ENCODE assay signal across 8 mouse cellular contexts in the genomic region with DNA sequence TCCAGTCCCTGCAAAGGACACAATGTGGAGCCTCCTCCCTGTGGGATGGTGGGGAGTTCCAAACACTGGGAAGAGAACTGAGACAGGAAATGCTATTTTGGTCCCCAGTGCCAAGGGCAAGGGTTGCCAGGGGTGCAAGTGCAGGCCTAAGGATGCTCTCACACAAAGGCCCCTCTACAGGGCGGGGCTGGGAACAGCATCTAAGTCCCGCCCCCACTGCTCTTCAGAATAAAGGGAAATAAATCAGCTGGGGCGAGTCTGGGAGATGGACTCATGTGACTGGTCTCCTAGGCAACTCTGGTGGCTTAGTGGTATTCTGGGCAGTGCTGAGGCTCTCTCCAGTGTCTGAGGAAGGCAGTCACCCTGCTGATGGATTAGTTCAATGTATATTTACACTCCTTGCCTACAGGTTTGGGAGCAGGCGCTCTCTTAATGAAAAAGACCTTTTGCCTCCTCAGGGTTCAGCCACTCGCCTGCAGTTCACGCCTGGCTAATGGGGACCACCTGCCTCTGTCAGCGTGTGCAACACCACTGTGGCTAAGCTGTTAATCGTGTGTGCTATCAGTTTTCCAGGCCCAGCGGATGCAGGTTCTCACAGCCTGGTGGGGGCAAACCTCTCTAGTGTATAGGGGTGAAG. TPM values are rescaled to one million over a fixed set of nuclear protein-coding genes. Genes with fewer than 3 reads are reported as not detected.
DNase-seq lines count a peak whose midpoint lies in the region; ATAC-seq and TF ChIP-seq lines count a peak whose summit lies in the region.

No protein-coding gene starts in this region.

- no peaks in the 10 kb centered on the region for H3K9me3 ChIP-seq in forebrain, embryonic 12.5 days
- no peaks in the 10 kb centered on the region for H3K9me3 ChIP-seq in lung, embryonic 14.5 days (ENCODE audit: low read depth, low read length)

- H3K27ac ChIP-seq in forebrain, embryonic 12.5 days = peak overlapping the region; percentile 94
- peak overlapping the region; percentile 42; the same call in 1 of the 2 replicates for H3K27ac ChIP-seq in lung, embryonic 14.5 days (ENCODE audit: low read depth)
- peak overlapping the region; percentile 96 for H3K27ac ChIP-seq in olfactory bulb, adult 2 months (ENCODE audit: insufficient read depth, low read depth, low read length)

- peak; percentile 81 for DNase-seq in 3T3-L1 (ENCODE audit: low read depth, low spot score)
- peak; percentile 46 for DNase-seq in adrenal gland, adult 8-10 months
- peak; percentile 55 for DNase-seq in heart, postnatal 4 days
- peak; percentile 62 to 82 for DNase-seq in layer of hippocampus, adult 18-20 months (ENCODE audit: low spot score in 2 of 2)
- peak; percentile 81 for DNase-seq in lung, embryonic 14.5 days
- no peak for DNase-seq in thymus, postnatal 4 days

- no peak overlapping the region for H3K4me3 ChIP-seq in forebrain, embryonic 12.5 days (replicated peaks)
- H3K4me3 ChIP-seq in lung, embryonic 14.5 days (ENCODE audit: low read depth, low read length) = no peak overlapping the region
- H3K4me3 ChIP-seq in olfactory bulb, adult 2 months (ENCODE audit: insufficient read depth, low read depth, low read length) = no peak overlapping the region

- WGBS in forebrain, embryonic 12.5 days = 5% methylated on average over 9 of the region's 9 CpGs
- WGBS in lung, embryonic 14.5 days = 15% methylated on average over 9 of the region's 9 CpGs
- WGBS in olfactory bulb, adult 2 months = 10% methylated on average over 9 of the region's 9 CpGs

- no peak for TF ChIP-seq CTCF in lung, embryonic 14.5 days (IDR thresholded peaks at IDR 0.05; ENCODE audit: low read depth)
- TF ChIP-seq CTCF in olfactory bulb, adult 2 months (IDR thresholded peaks at IDR 0.05; ENCODE audit: insufficient read depth, low read depth, low read length) = no peak

- peak overlapping the region; percentile 29 for H3K4me2 ChIP-seq in forebrain, embryonic 12.5 days
- H3K4me2 ChIP-seq in lung, embryonic 14.5 days = peak overlapping the region; percentile 1; the same call in 1 of the 2 replicates

- no peak for TF ChIP-seq POLR2A in olfactory bulb, adult 2 months (IDR thresholded peaks at IDR 0.05; ENCODE audit: insufficient read depth, low read depth, low read length)

- H3K9ac ChIP-seq in forebrain, embryonic 12.5 days = peak overlapping the region; percentile 45
- no peak overlapping the region for H3K9ac ChIP-seq in lung, embryonic 14.5 days

- ATAC-seq in forebrain, embryonic 12.5 days (ENCODE audit: low FRiP score) = peak; percentile 93
- ATAC-seq in lung, embryonic 14.5 days (ENCODE audit: insufficient read depth) = peak; percentile 73

- peaks cover 42% of the 10 kb centered on the region for H3K36me3 ChIP-seq in forebrain, embryonic 12.5 days (replicated peaks)
- H3K36me3 ChIP-seq in lung, embryonic 14.5 days (ENCODE audit: insufficient read depth) = peaks cover 42% of the 10 kb centered on the region

- H3K27me3 ChIP-seq in forebrain, embryonic 12.5 days = peaks cover 36% of the 10 kb centered on the region
- H3K27me3 ChIP-seq in lung, embryonic 14.5 days (ENCODE audit: insufficient read depth, low read length) = no peaks in the 10 kb centered on the region

- peaks cover 71% of the 10 kb centered on the region for H3K4me1 ChIP-seq in forebrain, embryonic 12.5 days
- H3K4me1 ChIP-seq in lung, embryonic 14.5 days (ENCODE audit: insufficient read depth) = peaks cover 34% of the 10 kb centered on the region
- peaks cover 64% of the 10 kb centered on the region for H3K4me1 ChIP-seq in olfactory bulb, adult 2 months (ENCODE audit: control insufficient read depth, insufficient read depth, low read length)

RNA-seq across cellular contexts. Expression of gene Elmo2, which starts 9.3 kb away (rescaled TPM):
- 10 to 100 TPM; 22.8 to 36.2 (median 31.4) TPM for total RNA-seq in adrenal gland, adult 8-10 months (2022)
- 94.6 and 99.7 TPM in 2 replicates for polyA plus RNA-seq in forebrain, embryonic 12.5 days (2016; fragmentation: Nextera tagmentation; extraction: Ambion mirVana)
- total RNA-seq in heart, postnatal 4 days (2021) = 10 to 100 TPM; 29.5 to 35.5 TPM
- total RNA-seq in layer of hippocampus, adult 18-20 months (2021) = 100 to 1,000 TPM; 174 to 179 TPM
- 79.2 and 82.2 TPM in 2 replicates for polyA plus RNA-seq in lung, embryonic 14.5 days (2014; fragmentation: Nextera tagmentation; extraction: Ambion mirVana)
- 231 TPM in 1 of 2 replicates, not detected in the other for polyA plus RNA-seq in olfactory bulb, adult 2 months (2012; ENCODE audit: insufficient read depth, insufficient read length, low replicate concordance, missing spikeins)

RNA-seq across cellular contexts. Expression of gene Slc35c2, which starts 29.3 kb away (rescaled TPM):
- total RNA-seq in adrenal gland, adult 8-10 months (2022) = 10 to 100 TPM; 56.7 to 62.1 (median 58.3) TPM
- polyA plus RNA-seq in forebrain, embryonic 12.5 days (2016; fragmentation: Nextera tagmentation; extraction: Ambion mirVana) = 57.9 and 62.4 TPM in 2 replicates
- total RNA-seq in heart, postnatal 4 days (2021) = 10 to 100 TPM; 18.9 to 20.6 TPM
- 100 to 1,000 TPM in 1 of 2 experiments, 10 to 100 TPM in 1; 96.3 to 101 TPM for total RNA-seq in layer of hippocampus, adult 18-20 months (2021)
- polyA plus RNA-seq in lung, embryonic 14.5 days (2014; fragmentation: Nextera tagmentation; extraction: Ambion mirVana) = 51.9 and 52.3 TPM in 2 replicates
- not detected in 2 replicates for polyA plus RNA-seq in olfactory bulb, adult 2 months (2012; ENCODE audit: insufficient read depth, insufficient read length, low replicate concordance, missing spikeins)

RNA-seq across cellular contexts. Expression of gene Zfp663, which starts 51.6 kb away (rescaled TPM):
- not detected for total RNA-seq in adrenal gland, adult 8-10 months (2022)
- 6.8 and 6.9 TPM in 2 replicates for polyA plus RNA-seq in forebrain, embryonic 12.5 days (2016; fragmentation: Nextera tagmentation; extraction: Ambion mirVana)
- not detected for total RNA-seq in heart, postnatal 4 days (2021)
- total RNA-seq in layer of hippocampus, adult 18-20 months (2021) = under 1 TPM in 1 of 2 experiments, not detected in 1; 0.10 TPM
- polyA plus RNA-seq in lung, embryonic 14.5 days (2014; fragmentation: Nextera tagmentation; extraction: Ambion mirVana) = 0.96 and 1.1 TPM in 2 replicates
- polyA plus RNA-seq in olfactory bulb, adult 2 months (2012; ENCODE audit: insufficient read depth, insufficient read length, low replicate concordance, missing spikeins) = not detected in 2 replicates

Comparison
In these comparisons a context has a peak if more than half of its experiments do, and no peak if none do; other contexts are left out.
1. H3K27ac ChIP-seq: peak in every context shown above with its lines; median percentile 96 in olfactory bulb, adult 2 months; 94 in forebrain, embryonic 12.5 days; 42 in lung, embryonic 14.5 days.
2. RNA of gene Elmo2, which starts 9.3 kb away (total RNA-seq): 174 to 179 TPM in layer of hippocampus, adult 18-20 months; 29.5 to 35.5 TPM in heart, postnatal 4 days and 22.8 to 36.2 TPM in adrenal gland, adult 8-10 months; every median in the first group is over 4 times any median in the second.